Mouse (Mus musculus) stomach, embryonic 16.5 days (tissue): ENCODE data around the gene Ugt1a5. TPM values are rescaled to one million over a fixed set of nuclear protein-coding genes. Genes with fewer than 3 reads are reported as not detected.

Source experiments
- ATAC-seq: fragments of 200-750 bp; cut with Nextera tagmentation; 2 replicates; pipeline ENCODE4 v1.8.0; 2017; ENCODE audit warnings: moderate number of reproducible peaks, moderate TSS enrichment; ENCODE audit not compliant: insufficient read depth, low FRiP score
- H3K27ac ChIP-seq: fragments of 300-500 bp; sonication (generic); 2 replicates; pipeline ENCODE4 v1.5.1; 2014; ENCODE audit warnings: low read length
- H3K27me3 ChIP-seq: fragments of 300-500 bp; sonication (generic); 2 replicates; pipeline ENCODE4 v1.6.1; 2014; ENCODE audit warnings: low read length, control low read depth, mixed read lengths; ENCODE audit not compliant: control insufficient read depth, insufficient read depth
- H3K36me3 ChIP-seq: fragments of 300-500 bp; sonication (generic); 2 replicates; pipeline ENCODE4 v1.6.1; 2014; ENCODE audit warnings: low read length; ENCODE audit not compliant: control insufficient read depth, insufficient read depth
- H3K4me1 ChIP-seq: fragments of 300-500 bp; sonication (generic); 2 replicates; pipeline ENCODE4 v1.6.1; 2014; ENCODE audit warnings: low read length, control low read depth, mixed read lengths; ENCODE audit not compliant: control insufficient read depth, insufficient read depth
- H3K4me2 ChIP-seq: fragments of 300-500 bp; sonication (generic); 2 replicates; pipeline ENCODE4 v1.6.1; 2014; ENCODE audit warnings: low read depth, low read length, mixed read lengths
- H3K4me3 ChIP-seq: fragments of 300-500 bp; sonication (generic); replicated peaks from 2 replicates; pipeline ENCODE4 v1.5.1; 2014; ENCODE audit warnings: mild to moderate bottlenecking, low read length
- H3K9ac ChIP-seq: fragments of 300-500 bp; sonication (generic); 2 replicates; pipeline ENCODE4 v1.6.1; 2014; ENCODE audit warnings: low read length
- H3K9me3 ChIP-seq: fragments of 300-500 bp; sonication (generic); replicated peaks from 2 replicates; pipeline ENCODE4 v1.6.1; 2016; ENCODE audit warnings: low read length, control low read depth; ENCODE audit not compliant: control insufficient read depth
- WGBS: fragments of 180-500 bp; shearing (Covaris S2); extraction: QIAGEN DNeasy Blood & Tissue Kit; methylation state at CpG from one replicate; pipeline ENCODE4 v1.1.7; 2014; 5-methylcytosine and 5-hydroxymethylcytosine counted together
- polyA plus RNA-seq: library from polyadenylated mRNA; unstranded; fragments of >200 nt; fragmentation: Nextera tagmentation; extraction: Ambion mirVana; gene quantifications from 2 replicates; pipeline ENCODE4 v1.2.1, GENCODE M21; 2015

Ugt1a5 gene
- polyA plus RNA-seq, 1 experiment from 2014 or later = 0.10 TPM

GRCm38 (mm10) chr1:88231803-88232499 lies 66.1 kb downstream of the Ugt1a5 start:
- no peak overlapping the region for H3K27ac ChIP-seq
- H3K27me3 ChIP-seq = no peaks in the 10 kb centered on the region
- H3K9me3 ChIP-seq = peaks cover 77% of the 10 kb centered on the region
- H3K4me3 ChIP-seq = no peak overlapping the region
- no peak overlapping the region for H3K4me2 ChIP-seq
- 68% methylated on average over 7 of the region's 7 CpGs for WGBS
- H3K36me3 ChIP-seq = no peaks in the 10 kb centered on the region
- H3K4me1 ChIP-seq = no peaks in the 10 kb centered on the region
- ATAC-seq = no peak
- no peak overlapping the region for H3K9ac ChIP-seq

GRCm38 (mm10) chr1:88232664-88233380 lies 67.0 kb downstream of the Ugt1a5 start:
- ATAC-seq = no peak
- Histone ChIP-seq H3K4me3 (no peak overlapping the region), H3K36me3 (no peaks in the 10 kb centered on the region), H3K27ac (no peak overlapping the region), H3K4me1 (no peaks in the 10 kb centered on the region), H3K9me3 (peaks cover 78% of the 10 kb centered on the region), H3K27me3 (no peaks in the 10 kb centered on the region), H3K9ac (no peak overlapping the region), H3K4me2 (no peak overlapping the region)
- 53% methylated on average over 3 of the region's 3 CpGs for WGBS

GRCm38 (mm10) chr1:88233421-88234247 lies 67.8 kb downstream of the Ugt1a5 start:
- 68% methylated on average over 14 of the region's 14 CpGs for WGBS
- H3K4me2 ChIP-seq = no peak overlapping the region
- H3K4me1 ChIP-seq = no peaks in the 10 kb centered on the region
- no peaks in the 10 kb centered on the region for H3K27me3 ChIP-seq
- no peak overlapping the region for H3K9ac ChIP-seq
- peaks cover 78% of the 10 kb centered on the region for H3K9me3 ChIP-seq
- peak; percentile 7; the same call in 1 of the 2 replicates for ATAC-seq
- H3K36me3 ChIP-seq = no peaks in the 10 kb centered on the region
- H3K4me3 ChIP-seq = no peak overlapping the region
- no peak overlapping the region for H3K27ac ChIP-seq

GRCm38 (mm10) chr1:88234248-88234610 lies 68.4 kb downstream of the Ugt1a5 start:
- ATAC-seq = no peak

GRCm38 (mm10) chr1:88234646-88235045 lies 68.8 kb downstream of the Ugt1a5 start:
- Histone ChIP-seq H3K36me3 (no peaks in the 10 kb centered on the region), H3K4me2 (no peak overlapping the region), H3K9ac (no peak overlapping the region), H3K4me3 (no peak overlapping the region), H3K9me3 (peaks cover 83% of the 10 kb centered on the region), H3K27ac (no peak overlapping the region), H3K27me3 (no peaks in the 10 kb centered on the region), H3K4me1 (no peaks in the 10 kb centered on the region)
- WGBS = 42% methylated on average over 5 of the region's 5 CpGs
- ATAC-seq = no peak

More at GRCm38 (mm10) chr1:88234248-88234610, 68.4 kb downstream of the Ugt1a5 start:
- H3K27ac ChIP-seq = no peak overlapping the region
- no peak overlapping the region for H3K9ac ChIP-seq
- H3K9me3 ChIP-seq = peaks cover 81% of the 10 kb centered on the region
- H3K4me3 ChIP-seq = no peak overlapping the region
- H3K36me3 ChIP-seq = no peaks in the 10 kb centered on the region
- 63% methylated on average over 4 of the region's 4 CpGs for WGBS
- H3K4me2 ChIP-seq = no peak overlapping the region
- H3K4me1 ChIP-seq = no peaks in the 10 kb centered on the region
- no peaks in the 10 kb centered on the region for H3K27me3 ChIP-seq

GRCm38 (mm10) chr1:88235046-88235893 lies 69.5 kb downstream of the Ugt1a5 start:
- H3K4me2 ChIP-seq = no peak overlapping the region
- WGBS = 61% methylated on average over 11 of the region's 11 CpGs
- H3K4me3 ChIP-seq = no peak overlapping the region
- no peak overlapping the region for H3K9ac ChIP-seq
- no peaks in the 10 kb centered on the region for H3K4me1 ChIP-seq
- H3K27ac ChIP-seq = no peak overlapping the region
- ATAC-seq = 0 out of 2 replicates have a peak, but pooled peaks have one; percentile 5
- H3K36me3 ChIP-seq = no peaks in the 10 kb centered on the region
- peaks cover 83% of the 10 kb centered on the region for H3K9me3 ChIP-seq
- no peaks in the 10 kb centered on the region for H3K27me3 ChIP-seq

GRCm38 (mm10) chr1:88235894-88236415 lies 70.1 kb downstream of the Ugt1a5 start:
- Histone ChIP-seq H3K4me2 (no peak overlapping the region), H3K4me3 (no peak overlapping the region), H3K36me3 (no peaks in the 10 kb centered on the region), H3K9ac (no peak overlapping the region), H3K4me1 (no peaks in the 10 kb centered on the region), H3K27ac (no peak overlapping the region), H3K27me3 (no peaks in the 10 kb centered on the region), H3K9me3 (peaks cover 85% of the 10 kb centered on the region)
- 61% methylated on average over 4 of the region's 4 CpGs for WGBS
- ATAC-seq = no peak

- H3K4me2 ChIP-seq = no peak overlapping the region
- H3K9me3 ChIP-seq = peaks cover 74% of the 10 kb centered on the region
- no peaks in the 10 kb centered on the region for H3K4me1 ChIP-seq
- WGBS = 72% methylated on average over 5 of the region's 5 CpGs
- no peaks in the 10 kb centered on the region for H3K27me3 ChIP-seq
- no peaks in the 10 kb centered on the region for H3K36me3 ChIP-seq
- no peak overlapping the region for H3K9ac ChIP-seq
- no peak for ATAC-seq
- H3K4me3 ChIP-seq = no peak overlapping the region
- H3K27ac ChIP-seq = no peak overlapping the region
Measured at GRCm38 (mm10) chr1:88237311-88237710, 71.5 kb downstream of the Ugt1a5 start.
